Mouse (Mus musculus) A20 (cell line): ENCODE results near the gene Ptprn2.
A peak's percentile ranks its signal among the peaks of the same experiment; 100 is the strongest.
"Not testable (repeated sequence)": the region's sequence is repeated elsewhere in the genome, so short reads cannot be mapped to it uniquely, and the experiment has no call there.

Experiments
- DNase-seq: peaks from one replicate; pipeline ENCODE4 v3.0.0-alpha.2; 2011; ENCODE audit warnings: low read depth, low spot score

Gene Ptprn2

GRCm38 (mm10) chr12:116515824-116516223, 30.3 kb downstream of the Ptprn2 start:
- no peak for DNase-seq

GRCm38 (mm10) chr12:116528861-116529260, 43.3 kb downstream of the Ptprn2 start:
- DNase-seq: no peak

- DNase-seq: no peak
Observed at GRCm38 (mm10) chr12:116533281-116533680, 47.8 kb downstream of the Ptprn2 start.

- no peak for DNase-seq
Observed at GRCm38 (mm10) chr12:116539305-116539704, 53.8 kb downstream of the Ptprn2 start.

- peak; percentile 27 for DNase-seq
Observed at GRCm38 (mm10) chr12:116540608-116541007, 55.1 kb downstream of the Ptprn2 start.

- DNase-seq: no peak
Observed at GRCm38 (mm10) chr12:116550031-116550430, 64.5 kb downstream of the Ptprn2 start.

- no peak for DNase-seq
Observed at GRCm38 (mm10) chr12:116551516-116551915, 66.0 kb downstream of the Ptprn2 start.

GRCm38 (mm10) chr12:116552306-116552705, 66.8 kb downstream of the Ptprn2 start:
- DNase-seq: no peak

- DNase-seq: peak; percentile 69
Observed at GRCm38 (mm10) chr12:116553361-116553760, 67.8 kb downstream of the Ptprn2 start.

GRCm38 (mm10) chr12:116555964-116556363, 70.4 kb downstream of the Ptprn2 start:
- no peak for DNase-seq

- no peak for DNase-seq
Observed at GRCm38 (mm10) chr12:116564441-116564840, 78.9 kb downstream of the Ptprn2 start.

- no peak for DNase-seq
Observed at GRCm38 (mm10) chr12:116566672-116567071, 81.2 kb downstream of the Ptprn2 start.

- DNase-seq: no peak
Observed at GRCm38 (mm10) chr12:116567170-116567569, 81.7 kb downstream of the Ptprn2 start.

- DNase-seq: no peak
Observed at GRCm38 (mm10) chr12:116569568-116569967, 84.0 kb downstream of the Ptprn2 start.

- no peak for DNase-seq
Observed at GRCm38 (mm10) chr12:116574102-116574501, 88.6 kb downstream of the Ptprn2 start.

- no peak for DNase-seq
Observed at GRCm38 (mm10) chr12:116574720-116575119, 89.2 kb downstream of the Ptprn2 start.

- not testable (repeated sequence) for DNase-seq
Observed at GRCm38 (mm10) chr12:116577917-116578316, 92.4 kb downstream of the Ptprn2 start.

- DNase-seq: no peak
Observed at GRCm38 (mm10) chr12:116580827-116581544, 95.5 kb downstream of the Ptprn2 start.

- DNase-seq: no peak
Observed at GRCm38 (mm10) chr12:116581864-116582263, 96.3 kb downstream of the Ptprn2 start.

GRCm38 (mm10) chr12:116582829-116583228, 97.3 kb downstream of the Ptprn2 start:
- DNase-seq: no peak

- DNase-seq: no peak
Observed at GRCm38 (mm10) chr12:116585001-116585400, 99.5 kb downstream of the Ptprn2 start.

- DNase-seq: no peak
Observed at GRCm38 (mm10) chr12:116586167-116586566, 100.6 kb downstream of the Ptprn2 start.

- no peak for DNase-seq
Observed at GRCm38 (mm10) chr12:116587548-116587947, 102.0 kb downstream of the Ptprn2 start.

- no peak for DNase-seq
Observed at GRCm38 (mm10) chr12:116590076-116590475, 104.6 kb downstream of the Ptprn2 start.
